Mouse (Mus musculus): ENCODE measurements at regions not wholly inside any gene's neighbourhood (a gene's known extent, or its start where the extent isn't known, plus 50 kb on each side); places are given as distances from the start of the nearest gene placed in this dataset.

DNA sequence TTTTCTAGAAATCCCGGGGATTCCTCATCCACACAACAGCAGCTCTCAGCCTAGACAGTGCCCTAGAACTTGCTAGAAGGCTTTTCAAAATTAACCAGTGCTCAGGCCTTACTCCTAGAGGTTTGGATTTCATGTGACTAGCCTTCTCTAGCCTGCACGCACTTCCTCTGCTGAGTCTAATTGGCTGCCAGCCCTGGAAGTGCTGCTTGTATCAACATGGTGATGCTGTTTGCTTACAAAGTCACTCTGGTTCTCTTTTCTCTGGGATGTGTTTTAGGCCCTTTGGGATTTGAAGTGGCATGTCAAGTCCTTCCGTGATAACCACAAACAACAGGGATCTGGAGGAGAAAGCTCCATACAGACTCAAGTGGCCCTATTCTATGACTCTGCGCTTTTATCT, 391.9 kb downstream of the Sfmbt2 start:
- no peak for TF ChIP-seq MAX (IDR thresholded peaks at IDR 0.05; ENCODE audit: low read depth)
- no peak for TF ChIP-seq E2F4 (IDR thresholded peaks at IDR 0.05; ENCODE audit: insufficient read depth)
- TF ChIP-seq TCF12 (IDR thresholded peaks at IDR 0.05; ENCODE audit: insufficient read depth, poor library complexity, severe bottlenecking) = no peak
- TF ChIP-seq POLR2A (IDR thresholded peaks at IDR 0.05; ENCODE audit: insufficient read length, low read depth) = no peak
- no peak for TF ChIP-seq MYOD1 (IDR thresholded peaks at IDR 0.05; ENCODE audit: control insufficient read depth in 1 of 3, insufficient read length in 2 of 3, low read depth in 2 of 3)
- no peak for TF ChIP-seq CEBPB (IDR thresholded peaks at IDR 0.05; ENCODE audit: insufficient read depth, poor library complexity, severe bottlenecking)
